ENCODE assay signal across 8 mouse cellular contexts in the genomic region with DNA sequence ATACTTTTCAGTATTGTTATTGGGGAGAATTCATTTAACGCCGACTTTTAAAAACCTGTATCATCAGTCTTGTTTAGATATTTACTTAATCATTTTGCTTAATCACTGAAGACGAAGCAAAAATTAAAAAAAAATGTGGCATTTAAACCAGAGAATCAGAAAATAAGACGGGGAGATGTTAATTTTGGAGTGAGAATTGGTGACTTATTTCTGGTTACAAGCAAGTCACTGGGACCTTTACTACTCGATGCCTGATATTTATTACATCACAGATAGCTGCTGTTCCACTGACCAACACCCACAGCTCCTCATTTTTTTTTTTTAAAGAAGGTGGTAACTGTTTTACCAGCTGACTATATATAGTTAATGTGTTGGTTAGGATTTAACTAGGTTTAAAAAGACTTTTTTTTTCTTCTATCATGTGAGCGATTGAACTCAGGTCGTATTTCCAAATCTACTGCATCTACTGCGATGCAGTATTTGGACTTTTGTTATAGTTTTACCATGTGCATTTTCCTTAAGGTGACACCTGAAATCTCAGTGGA. TPM values are rescaled to one million over a fixed set of nuclear protein-coding genes. Genes with fewer than 3 reads are reported as not detected.
A peak's percentile ranks its signal among the peaks of the same experiment; 100 is the strongest.
DNase-seq lines count a peak whose midpoint lies in the region; ATAC-seq and TF ChIP-seq lines count a peak whose summit lies in the region.

No protein-coding gene starts in this region.

- peaks cover 21% of the 10 kb centered on the region for H3K36me3 ChIP-seq in kidney, embryonic 15.5 days
- peaks cover 7% of the 10 kb centered on the region for H3K36me3 ChIP-seq in hindbrain, embryonic 14.5 days (replicated peaks; ENCODE audit: control insufficient read depth, insufficient read depth)
- no peaks in the 10 kb centered on the region for H3K36me3 ChIP-seq in midbrain, postnatal 0 days (ENCODE audit: insufficient read depth, low read length)

- H3K4me3 ChIP-seq in kidney, embryonic 15.5 days (replicated peaks) = peak overlapping the region; percentile 92
- peak overlapping the region; percentile 92 for H3K4me3 ChIP-seq in bone marrow macrophage, adult 2 months (ENCODE audit: insufficient read depth, low read length)
- peak overlapping the region; percentile 95 for H3K4me3 ChIP-seq in hindbrain, embryonic 14.5 days (replicated peaks; ENCODE audit: low read length)
- peak overlapping the region; percentile 94 for H3K4me3 ChIP-seq in midbrain, postnatal 0 days (ENCODE audit: low read depth, low read length)

- H3K27me3 ChIP-seq in kidney, embryonic 15.5 days = no peaks in the 10 kb centered on the region
- no peaks in the 10 kb centered on the region for H3K27me3 ChIP-seq in hindbrain, embryonic 14.5 days (ENCODE audit: control insufficient read depth, insufficient read depth, low read length)
- H3K27me3 ChIP-seq in midbrain, postnatal 0 days (ENCODE audit: insufficient read depth, low read length) = no peaks in the 10 kb centered on the region

- no peak overlapping the region for H3K27ac ChIP-seq in kidney, embryonic 15.5 days
- H3K27ac ChIP-seq in bone marrow macrophage, adult 2 months (ENCODE audit: insufficient read depth, low read depth, low read length) = no peak overlapping the region
- H3K27ac ChIP-seq in hindbrain, embryonic 14.5 days = peak overlapping the region; percentile 99
- peak overlapping the region; percentile 99 for H3K27ac ChIP-seq in midbrain, postnatal 0 days (ENCODE audit: low read depth, low read length)

- 9% methylated on average over 8 of the region's 8 CpGs for WGBS in kidney, embryonic 15.5 days
- 19% methylated on average over 8 of the region's 8 CpGs for WGBS in hindbrain, embryonic 14.5 days
- WGBS in midbrain, postnatal 0 days = 14% methylated on average over 8 of the region's 8 CpGs

- TF ChIP-seq CTCF in bone marrow macrophage, adult 2 months (IDR thresholded peaks at IDR 0.05; ENCODE audit: low read depth, low read length) = no peak
- no peak for TF ChIP-seq CTCF in midbrain, postnatal 0 days (IDR thresholded peaks at IDR 0.05)

- intact Hi-C loops in left cerebral cortex, postnatal 10 days (cut with DNase I) = no loop called here

- peak overlapping the region; percentile 97 for H3K9ac ChIP-seq in kidney, embryonic 15.5 days
- peak overlapping the region; percentile 99 for H3K9ac ChIP-seq in hindbrain, embryonic 14.5 days
- H3K9ac ChIP-seq in midbrain, postnatal 0 days (replicated peaks; ENCODE audit: low read length, poor library complexity, severe bottlenecking) = peak overlapping the region; percentile 99

- TF ChIP-seq POLR2A in bone marrow macrophage, adult 2 months (IDR thresholded peaks at IDR 0.05; ENCODE audit: borderline replicate concordance, low read depth, low read length) = no peak

- no peak for ATAC-seq in kidney, embryonic 15.5 days (replicated peaks; ENCODE audit: low FRiP score)
- no peak for ATAC-seq in hindbrain, embryonic 14.5 days (ENCODE audit: low FRiP score)
- no peak for ATAC-seq in midbrain, postnatal 0 days (ENCODE audit: low FRiP score)

- H3K4me2 ChIP-seq in kidney, embryonic 15.5 days = peak overlapping the region; percentile 56
- peak overlapping the region; percentile 65 for H3K4me2 ChIP-seq in hindbrain, embryonic 14.5 days (replicated peaks)
- H3K4me2 ChIP-seq in midbrain, postnatal 0 days (ENCODE audit: low read depth, low read length, poor library complexity, severe bottlenecking) = peak overlapping the region; percentile 55

- 0 out of 2 replicates have a peak, but pooled peaks cover 16% of the 10 kb centered on the region for H3K4me1 ChIP-seq in kidney, embryonic 15.5 days
- H3K4me1 ChIP-seq in bone marrow macrophage, adult 2 months (ENCODE audit: control insufficient read depth, insufficient read depth, low read length) = peaks cover 12% of the 10 kb centered on the region
- peaks cover 21% of the 10 kb centered on the region for H3K4me1 ChIP-seq in hindbrain, embryonic 14.5 days (replicated peaks; ENCODE audit: control insufficient read depth, insufficient read depth, low read length)
- no peaks in the 10 kb centered on the region for H3K4me1 ChIP-seq in midbrain, postnatal 0 days (ENCODE audit: insufficient read depth, low read length)

- no peaks in the 10 kb centered on the region for H3K9me3 ChIP-seq in kidney, embryonic 15.5 days (replicated peaks)
- no peaks in the 10 kb centered on the region for H3K9me3 ChIP-seq in hindbrain, embryonic 14.5 days (ENCODE audit: control insufficient read depth, low read length)
- no peaks in the 10 kb centered on the region for H3K9me3 ChIP-seq in midbrain, postnatal 0 days (ENCODE audit: low read length)

- DNase-seq in kidney, postnatal 10 days = no peak
- DNase-seq in hindbrain, embryonic 14.5 days (ENCODE audit: low spot score) = peak; percentile 29
- peak; percentile 4 for DNase-seq in midbrain, postnatal 0 days (ENCODE audit: low spot score)
- no peak for DNase-seq in spleen, adult 18-20 months
- no peak for DNase-seq in frontal cortex, postnatal 10 days (ENCODE audit: low spot score in 2 of 2)
- no peak for DNase-seq in left cerebral cortex, postnatal 10 days (ENCODE audit: extremely low spot score in 1 of 2, low spot score in 2 of 2)

RNA-seq across cellular contexts. Expression of gene Selenot, which starts 1.1 kb away (rescaled TPM):
- polyA plus RNA-seq in kidney, embryonic 15.5 days (2015; fragmentation: Nextera tagmentation; extraction: Ambion mirVana) = 23.9 and 26.4 TPM in 2 replicates
- 110 and 114 TPM in 2 replicates for polyA plus RNA-seq in bone marrow macrophage, adult 2 months (2012; ENCODE audit: insufficient read depth, insufficient read length, missing spikeins)
- 34.3 and 43.7 TPM in 2 replicates for polyA plus RNA-seq in hindbrain, embryonic 14.5 days (2014; fragmentation: Nextera tagmentation; extraction: Ambion mirVana)
- total RNA-seq in midbrain, postnatal 0 days (2014; rRNA removed) = 220 and 221 TPM in 2 replicates
- 24.2 and 25.8 TPM in 2 replicates for polyA plus RNA-seq in midbrain, postnatal 0 days (2015; fragmentation: Nextera tagmentation; extraction: Ambion mirVana)
- total RNA-seq in left cerebral cortex, postnatal 10 days (2021) = 100 to 1,000 TPM; 180 to 191 TPM

RNA-seq across cellular contexts. Expression of gene Serp1, which starts 51.9 kb away (rescaled TPM):
- polyA plus RNA-seq in kidney, embryonic 15.5 days (2015; fragmentation: Nextera tagmentation; extraction: Ambion mirVana) = 139 and 150 TPM in 2 replicates
- 306 and 329 TPM in 2 replicates for polyA plus RNA-seq in bone marrow macrophage, adult 2 months (2012; ENCODE audit: insufficient read depth, insufficient read length, missing spikeins)
- polyA plus RNA-seq in hindbrain, embryonic 14.5 days (2014; fragmentation: Nextera tagmentation; extraction: Ambion mirVana) = 64.3 and 69.8 TPM in 2 replicates
- total RNA-seq in midbrain, postnatal 0 days (2014; rRNA removed) = 35.7 and 42.4 TPM in 2 replicates
- polyA plus RNA-seq in midbrain, postnatal 0 days (2015; fragmentation: Nextera tagmentation; extraction: Ambion mirVana) = 44.9 and 45.1 TPM in 2 replicates
- 10 to 100 TPM; 26.0 to 26.1 TPM for total RNA-seq in left cerebral cortex, postnatal 10 days (2021)

RNA-seq across cellular contexts. Expression of gene Eif2a, which starts 52.0 kb away (rescaled TPM):
- 56.3 and 58.0 TPM in 2 replicates for polyA plus RNA-seq in kidney, embryonic 15.5 days (2015; fragmentation: Nextera tagmentation; extraction: Ambion mirVana)
- 102 and 111 TPM in 2 replicates for polyA plus RNA-seq in bone marrow macrophage, adult 2 months (2012; ENCODE audit: insufficient read depth, insufficient read length, missing spikeins)
- 39.2 and 43.0 TPM in 2 replicates for polyA plus RNA-seq in hindbrain, embryonic 14.5 days (2014; fragmentation: Nextera tagmentation; extraction: Ambion mirVana)
- 45.5 and 50.9 TPM in 2 replicates for total RNA-seq in midbrain, postnatal 0 days (2014; rRNA removed)
- 29.1 and 30.3 TPM in 2 replicates for polyA plus RNA-seq in midbrain, postnatal 0 days (2015; fragmentation: Nextera tagmentation; extraction: Ambion mirVana)
- 10 to 100 TPM; 41.9 to 42.4 TPM for total RNA-seq in left cerebral cortex, postnatal 10 days (2021)

RNA-seq across cellular contexts. Expression of gene Erich6, which starts 59.4 kb away (rescaled TPM):
- not detected in 2 replicates for polyA plus RNA-seq in kidney, embryonic 15.5 days (2015; fragmentation: Nextera tagmentation; extraction: Ambion mirVana)
- not detected in 2 replicates for polyA plus RNA-seq in bone marrow macrophage, adult 2 months (2012; ENCODE audit: insufficient read depth, insufficient read length, missing spikeins)
- polyA plus RNA-seq in hindbrain, embryonic 14.5 days (2014; fragmentation: Nextera tagmentation; extraction: Ambion mirVana) = 0.43 TPM in 1 of 2 replicates, not detected in the other
- total RNA-seq in midbrain, postnatal 0 days (2014; rRNA removed) = 0.66 and 1.5 TPM in 2 replicates
- 0.20 and 0.44 TPM in 2 replicates for polyA plus RNA-seq in midbrain, postnatal 0 days (2015; fragmentation: Nextera tagmentation; extraction: Ambion mirVana)
- 1 to 10 TPM; 1.5 to 1.9 TPM for total RNA-seq in left cerebral cortex, postnatal 10 days (2021)

Comparison
In these comparisons a context has a peak if more than half of its experiments do, and no peak if none do; other contexts are left out.
1. H3K27ac ChIP-seq: peak in hindbrain, embryonic 14.5 days (single experiment) and midbrain, postnatal 0 days (single experiment); none in kidney, embryonic 15.5 days (single experiment) and bone marrow macrophage, adult 2 months (single experiment).
2. DNase-seq: peak in hindbrain, embryonic 14.5 days (single experiment) and midbrain, postnatal 0 days (single experiment); none in kidney, postnatal 10 days (single experiment), spleen, adult 18-20 months (0 of 2), frontal cortex, postnatal 10 days (0 of 2) and left cerebral cortex, postnatal 10 days (0 of 2).
3. Peak in every context shown above with its lines, with median percentiles within 50 percentile points of each other: H3K4me2 ChIP-seq, H3K4me3 ChIP-seq and H3K9ac ChIP-seq.